23 mouse cellular contexts compared by ENCODE assay signal in genomic region chr3:85952696-85953283, GRCm38 (mm10). TPM values are rescaled to one million over a fixed set of nuclear protein-coding genes. Genes with fewer than 3 reads are reported as not detected.
"Had no signal": no experiment of that assay in that cellular context is flagged by ENCODE, and none has a peak within 500 bp of the region (broad histone marks: within the 10 kb centered on the region; RNA-seq: fewer than 3 reads in every experiment).

No protein-coding gene starts in this region.

- H3K9ac ChIP-seq: limb, embryonic 15.5 days; liver, embryonic 12.5 days; lung, embryonic 14.5 days; midbrain, embryonic 15.5 days; neural tube, embryonic 13.5 days had no signal

- H3K27ac ChIP-seq: kidney, postnatal 0 days; limb, embryonic 15.5 days; liver, embryonic 12.5 days; midbrain, embryonic 15.5 days; neural tube, embryonic 13.5 days had no signal

- H3K36me3 ChIP-seq: limb, embryonic 15.5 days; liver, embryonic 12.5 days; midbrain, embryonic 15.5 days; neural tube, embryonic 13.5 days had no signal

- H3K27me3 ChIP-seq: limb, embryonic 15.5 days; liver, embryonic 12.5 days; midbrain, embryonic 15.5 days; neural tube, embryonic 13.5 days had no signal

- H3K9me3 ChIP-seq: limb, embryonic 15.5 days; liver, embryonic 12.5 days; midbrain, embryonic 15.5 days had no signal

- H3K4me2 ChIP-seq: limb, embryonic 15.5 days; liver, embryonic 12.5 days; lung, embryonic 14.5 days; midbrain, embryonic 11.5 days; midbrain, embryonic 15.5 days; neural tube, embryonic 13.5 days had no signal

- H3K4me1 ChIP-seq: limb, embryonic 15.5 days; liver, embryonic 12.5 days; midbrain, embryonic 15.5 days; neural tube, embryonic 13.5 days had no signal

- H3K4me3 ChIP-seq: limb, embryonic 15.5 days; liver, embryonic 12.5 days; midbrain, embryonic 15.5 days; neural tube, embryonic 13.5 days had no signal

- ATAC-seq: liver, embryonic 12.5 days; midbrain, embryonic 15.5 days had no signal

- DNase-seq: kidney, postnatal 36 days; layer of hippocampus, adult 9-11 months; layer of hippocampus, postnatal 36 days; lung, embryonic 14.5 days; lung, postnatal 10 days; lung, postnatal 4 days; retina, postnatal 1 day; right cerebral cortex, postnatal 4 days; spleen, adult 18-20 months; thymus, adult 18-20 months; thymus, postnatal 14 days had no signal

RNA-seq across cellular contexts. Expression of gene Prss48, which starts 49.5 kb away (rescaled TPM):
- total RNA-seq: layer of hippocampus, adult 18-20 months; layer of hippocampus, postnatal 36 days; left cerebral cortex, adult 8-10 months; left cerebral cortex, postnatal 25 days; megakaryocyte, adult 5-6 weeks; monocyte, adult 5-6 weeks had no signal
- polyA plus RNA-seq: kidney, postnatal 0 days; limb, embryonic 15.5 days; liver, embryonic 12.5 days; liver, embryonic 16.5 days; midbrain, embryonic 11.5 days; midbrain, embryonic 15.5 days; neural tube, embryonic 13.5 days had no signal
